Mouse (Mus musculus) myocyte (in vitro differentiated cells): ENCODE measurements around the gene Plagl1. TPM values are rescaled to one million over a fixed set of nuclear protein-coding genes. Genes with fewer than 3 reads are reported as not detected.

Experiments
- H3K27me3 ChIP-seq: one replicate; pipeline ENCODE4 v1.6.1; 2011; ENCODE audit not compliant: control insufficient read depth, insufficient read depth, insufficient read length
- H3K36me3 ChIP-seq: one replicate; pipeline ENCODE4 v1.6.1; 2011; ENCODE audit not compliant: control insufficient read depth, insufficient read depth
- H3K4me2 ChIP-seq: one replicate; pipeline ENCODE4 v1.6.1; 2011; ENCODE audit warnings: low read depth, control low read depth
- H3K4me3 ChIP-seq: one replicate; pipeline ENCODE4 v1.5.1; 2011; ENCODE audit warnings: mild to moderate bottlenecking, control low read depth, moderate library complexity
- H3K79me2 ChIP-seq: one replicate; pipeline ENCODE4 v1.6.1; 2011; ENCODE audit not compliant: control insufficient read depth, insufficient read depth
- H3ac ChIP-seq: one replicate; pipeline ENCODE4 v1.6.1; 2011; ENCODE audit not compliant: control insufficient read depth, insufficient read length
- CEBPB ChIP-seq: IDR thresholded peaks from 2 replicates; pipeline ENCODE4 v1.6.1; 2011; ENCODE audit warnings: mild to moderate bottlenecking, moderate library complexity; ENCODE audit not compliant: poor library complexity, insufficient read depth, severe bottlenecking
- E2F4 ChIP-seq: IDR thresholded peaks from one replicate; pipeline ENCODE4 v1.6.1; 2011; ENCODE audit warnings: mild to moderate bottlenecking, control low read depth, moderate library complexity; ENCODE audit not compliant: insufficient read depth
- MAX ChIP-seq: IDR thresholded peaks from one replicate; pipeline ENCODE4 v1.6.1; 2011; ENCODE audit warnings: low read depth, mild to moderate bottlenecking, control low read depth
- MYOD1 ChIP-seq, 3 experiments: IDR thresholded peaks; one replicate each; pipeline ENCODE4 v1.6.1; 2011; ENCODE audit warnings: control low read depth in 2 of 3, low read depth in 2 of 3, mild to moderate bottlenecking in 2 of 3, moderate library complexity in 1 of 3; ENCODE audit not compliant: insufficient read length in 2 of 3, control insufficient read depth in 1 of 3
- MYOG ChIP-seq, 3 experiments: IDR thresholded peaks; one replicate each; pipeline ENCODE4 v1.6.1; 2011; ENCODE audit warnings: control low read depth in 2 of 3, low read depth in 2 of 3, mild to moderate bottlenecking in 2 of 3; ENCODE audit not compliant: insufficient read length in 2 of 3, control insufficient read depth in 1 of 3, insufficient read depth in 1 of 3
- POLR2A ChIP-seq: IDR thresholded peaks from one replicate; pipeline ENCODE4 v1.6.1; 2011; ENCODE audit warnings: low read depth, mild to moderate bottlenecking, control low read depth, moderate library complexity; ENCODE audit not compliant: insufficient read length
- POLR2AphosphoS2 ChIP-seq: IDR thresholded peaks from one replicate; pipeline ENCODE4 v1.6.1; 2011; ENCODE audit warnings: low read depth, control low read depth; ENCODE audit not compliant: insufficient read length
- REST ChIP-seq: IDR thresholded peaks from one replicate; pipeline ENCODE4 v1.6.1; 2011; ENCODE audit warnings: mild to moderate bottlenecking, control low read depth, moderate library complexity; ENCODE audit not compliant: insufficient read depth, insufficient read length
- SRF ChIP-seq: IDR thresholded peaks from one replicate; pipeline ENCODE4 v1.6.1; 2011; ENCODE audit warnings: low read depth; ENCODE audit not compliant: control insufficient read depth, insufficient read length
- TCF12 ChIP-seq: IDR thresholded peaks from one replicate; pipeline ENCODE4 v1.6.1; 2011; ENCODE audit warnings: mild to moderate bottlenecking, control low read depth; ENCODE audit not compliant: poor library complexity, insufficient read depth, severe bottlenecking
- TCF3 ChIP-seq: IDR thresholded peaks from one replicate; pipeline ENCODE4 v1.6.1; 2011; ENCODE audit warnings: low read depth, control low read depth; ENCODE audit not compliant: insufficient read length
- USF1 ChIP-seq: IDR thresholded peaks from one replicate; pipeline ENCODE4 v1.6.1; 2011; ENCODE audit warnings: low read depth, mild to moderate bottlenecking, control low read depth, moderate library complexity
- polyA plus RNA-seq: library from polyadenylated mRNA; unstranded; fragments of >200 nt; fragmentation: generic; extraction: Trizol; gene quantifications from one replicate; pipeline ENCODE4 v1.2.1, GENCODE M21; 2012; ENCODE audit warnings: missing spikeins

Gene Plagl1
- polyA plus RNA-seq, 1 experiment, result 0.40 TPM

- no peak overlapping the region for H3K4me2 ChIP-seq
- no peaks in the 10 kb centered on the region for H3K79me2 ChIP-seq
- H3K36me3 ChIP-seq, result no peaks in the 10 kb centered on the region
- no peak overlapping the region for H3ac ChIP-seq
- no peak for TF ChIP-seq CEBPB
- no peak for TF ChIP-seq SRF
- no peak for TF ChIP-seq POLR2A
- peaks cover 23% of the 10 kb centered on the region for H3K27me3 ChIP-seq
- H3K4me3 ChIP-seq, result no peak overlapping the region
These were observed 75.4 kb downstream of the Plagl1 start for GRCm38 (mm10) chr10:13135751-13136150.

- H3K4me3 ChIP-seq, result no peak overlapping the region
- no peak overlapping the region for H3K4me2 ChIP-seq
- no peak overlapping the region for H3ac ChIP-seq
- H3K79me2 ChIP-seq, result no peaks in the 10 kb centered on the region
- no peak for TF ChIP-seq TCF3
- no peak for TF ChIP-seq TCF12
- no peak for TF ChIP-seq POLR2AphosphoS2
- no peak for TF ChIP-seq E2F4
- no peak for TF ChIP-seq USF1
- no peak for TF ChIP-seq CEBPB
- no peak for TF ChIP-seq MAX
- no peak for TF ChIP-seq POLR2A
- no peak for TF ChIP-seq MYOD1 (IDR thresholded peaks at IDR 0.05; ENCODE audit: control insufficient read depth in 1 of 3, insufficient read length in 2 of 3, low read depth in 2 of 3)
- TF ChIP-seq MYOG (IDR thresholded peaks at IDR 0.05; ENCODE audit: control insufficient read depth in 1 of 3, insufficient read depth in 1 of 3, insufficient read length in 2 of 3, low read depth in 2 of 3), result no peak
- TF ChIP-seq REST, result no peak
- no peak for TF ChIP-seq SRF
- peaks cover 23% of the 10 kb centered on the region for H3K27me3 ChIP-seq
- H3K36me3 ChIP-seq, result no peaks in the 10 kb centered on the region
These were observed 77.6 kb downstream of the Plagl1 start for GRCm38 (mm10) chr10:13137906-13138305.

GRCm38 (mm10) chr10:13140434-13140833 lies 80.1 kb downstream of the Plagl1 start:
- Histone ChIP-seq H3ac (no peak overlapping the region), H3K36me3 (no peaks in the 10 kb centered on the region), H3K4me3 (no peak overlapping the region), H3K4me2 (no peak overlapping the region), H3K27me3 (peaks cover 35% of the 10 kb centered on the region), H3K79me2 (no peaks in the 10 kb centered on the region)
- TF ChIP-seq TCF12 (no peak), USF1 (no peak), POLR2A (no peak), MAX (no peak), SRF (no peak), POLR2AphosphoS2 (no peak)

- TF ChIP-seq E2F4 (no peak), TCF12 (no peak), USF1 (no peak), TCF3 (no peak), CEBPB (no peak), REST (no peak), MYOD1 (IDR thresholded peaks at IDR 0.05; ENCODE audit: control insufficient read depth in 1 of 3, insufficient read length in 2 of 3, low read depth in 2 of 3) (peak in 1 of 3 experiments; percentile 73), MYOG (IDR thresholded peaks at IDR 0.05; ENCODE audit: control insufficient read depth in 1 of 3, insufficient read depth in 1 of 3, insufficient read length in 2 of 3, low read depth in 2 of 3) (peak in 1 of 3 experiments; percentile 22)
- Histone ChIP-seq H3K4me3 (no peak overlapping the region), H3K27me3 (peaks cover 12% of the 10 kb centered on the region), H3K36me3 (no peaks in the 10 kb centered on the region), H3K4me2 (peak overlapping the region; percentile 26), H3ac (no peak overlapping the region), H3K79me2 (no peaks in the 10 kb centered on the region)
These were observed 90.1 kb downstream of the Plagl1 start for GRCm38 (mm10) chr10:13150435-13150834.

- Histone ChIP-seq H3K27me3 (peaks cover 12% of the 10 kb centered on the region), H3K36me3 (no peaks in the 10 kb centered on the region), H3K4me2 (no peak overlapping the region), H3ac (no peak overlapping the region), H3K79me2 (no peaks in the 10 kb centered on the region), H3K4me3 (no peak overlapping the region)
- TF ChIP-seq MAX (no peak), MYOD1 (IDR thresholded peaks at IDR 0.05; ENCODE audit: control insufficient read depth in 1 of 3, insufficient read length in 2 of 3, low read depth in 2 of 3) (no peak), CEBPB (no peak), TCF3 (no peak), POLR2AphosphoS2 (no peak), SRF (no peak), POLR2A (no peak), REST (no peak), MYOG (IDR thresholded peaks at IDR 0.05; ENCODE audit: control insufficient read depth in 1 of 3, insufficient read depth in 1 of 3, insufficient read length in 2 of 3, low read depth in 2 of 3) (no peak), E2F4 (no peak), USF1 (no peak), TCF12 (no peak)
These were observed 91.0 kb downstream of the Plagl1 start for GRCm38 (mm10) chr10:13151353-13151752.
